Mouse (Mus musculus) layer of hippocampus, adult 18-20 months (tissue): ENCODE results near the gene Scimp. TPM values are rescaled to one million over a fixed set of nuclear protein-coding genes. Genes with fewer than 3 reads are reported as not detected.
"Not testable (repeated sequence)": the region's sequence is repeated elsewhere in the genome, so short reads cannot be mapped to it uniquely, and the experiment has no call there.

Experiments used
- DNase-seq, 2 experiments: peaks; one replicate each; pipeline ENCODE4 v3.0.0; 2022; ENCODE audit warnings: low spot score in 2 of 2
- total RNA-seq, 2 experiments: library from RNA; stranded (reverse); gene quantifications; 2 replicates each; pipeline ENCODE4 v1.2.3; 2021

Gene Scimp
- total RNA-seq, 2 experiments from 2014 or later = not detected

- no peak for DNase-seq
Observed at GRCm38 (mm10) chr11:70770804-70771203, 41.6 kb downstream of the Scimp start.

DNA sequence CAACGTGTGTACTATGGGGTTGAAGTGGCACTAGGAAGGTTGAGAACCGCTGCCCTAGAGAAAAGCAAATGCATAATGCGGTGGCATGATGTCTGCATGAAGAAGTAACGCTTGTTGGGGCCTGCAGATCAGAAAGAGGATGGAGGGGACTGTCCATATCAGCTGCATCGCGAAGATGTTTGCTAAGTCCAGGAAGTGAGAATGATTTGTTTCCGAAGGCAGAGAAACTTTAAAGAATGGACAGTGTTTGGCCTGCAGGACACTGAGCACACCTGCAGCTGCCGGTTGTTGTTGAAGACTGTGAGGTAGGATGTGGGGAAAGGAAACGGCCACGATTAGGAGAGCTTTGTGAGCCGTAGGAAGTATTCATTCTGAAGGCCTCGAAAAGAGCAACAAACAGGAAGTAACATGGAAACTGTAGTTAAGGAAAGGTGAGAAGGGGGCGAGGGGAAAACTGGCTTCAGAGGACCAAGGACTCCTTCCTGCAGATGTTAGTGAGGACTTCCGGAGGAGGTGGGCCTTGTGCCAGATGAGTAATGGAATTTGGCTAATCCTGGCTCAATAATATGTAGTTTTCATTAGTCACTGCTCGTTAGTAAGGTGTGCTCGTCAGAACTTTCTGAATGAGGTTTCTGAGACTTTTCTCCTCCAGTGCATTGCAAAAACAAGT, 46.5 kb downstream of the Scimp start:
- no peak for DNase-seq

DNA sequence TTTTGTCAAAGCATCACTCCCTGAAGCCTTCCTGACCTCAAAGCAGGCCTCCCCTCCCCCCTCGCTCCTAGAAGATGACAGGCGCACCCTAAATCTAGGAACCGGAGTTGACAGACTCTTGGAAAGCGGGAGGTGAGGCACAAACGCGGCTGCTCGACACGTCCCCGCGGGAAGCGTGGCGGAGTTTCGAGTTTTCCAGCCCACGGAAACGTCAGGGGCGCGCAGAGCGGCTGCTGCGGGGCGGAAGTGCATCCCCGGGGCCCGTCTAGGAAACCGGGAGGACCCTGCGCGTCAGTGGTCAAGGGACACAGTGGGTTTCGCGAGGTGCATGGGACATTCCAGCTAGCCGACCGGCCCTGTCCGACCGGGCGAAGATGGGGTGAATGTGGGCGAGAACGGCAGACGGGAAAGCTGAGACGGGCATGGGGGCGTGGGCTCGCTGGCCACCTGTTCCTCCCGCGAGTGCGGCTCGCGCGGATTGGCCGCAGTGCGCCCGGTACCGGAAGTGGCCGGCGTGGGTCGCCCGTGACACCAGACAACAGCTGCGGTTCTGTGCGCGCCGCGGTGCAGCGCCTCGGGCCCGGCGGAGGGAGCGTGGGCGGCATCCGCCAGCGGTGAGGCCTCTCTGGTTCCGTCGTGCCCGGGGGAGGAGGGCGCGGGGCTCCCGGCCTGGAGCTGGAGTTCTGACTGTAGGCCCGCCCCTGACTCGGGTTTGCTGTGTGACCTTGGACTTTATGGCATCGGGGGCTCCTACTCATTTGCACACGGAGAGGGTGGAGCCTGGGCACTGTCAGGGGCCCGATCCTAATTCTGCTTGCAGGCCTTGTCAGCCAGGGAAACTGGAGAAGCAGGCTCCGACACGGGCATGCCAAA, 48.2 kb downstream of the Scimp start, which contains the start of gene Zfp3:
Gene Zfp3, plus strand, starts transcription at position 274 of the 873 bp plus-strand sequence.
- peak; percentile 71 to 82 for DNase-seq

DNA sequence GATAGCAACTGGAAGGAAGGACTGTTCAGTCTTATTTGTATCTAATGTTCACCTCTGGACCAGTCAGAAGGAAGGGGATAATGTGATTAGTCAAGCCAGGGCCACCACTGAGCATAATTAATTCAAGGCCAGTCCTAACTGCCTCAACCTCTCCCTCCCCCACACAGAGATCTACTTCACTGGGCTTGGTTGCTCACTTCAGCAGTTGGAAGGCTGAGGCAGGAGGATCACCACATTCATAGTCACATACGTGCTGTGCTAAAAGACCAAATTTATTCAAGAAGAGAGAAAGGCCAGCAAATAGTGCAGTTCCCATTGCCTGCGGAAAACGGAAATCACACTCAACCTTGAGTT, 48.8 kb downstream of the Scimp start:
- no peak for DNase-seq

DNA sequence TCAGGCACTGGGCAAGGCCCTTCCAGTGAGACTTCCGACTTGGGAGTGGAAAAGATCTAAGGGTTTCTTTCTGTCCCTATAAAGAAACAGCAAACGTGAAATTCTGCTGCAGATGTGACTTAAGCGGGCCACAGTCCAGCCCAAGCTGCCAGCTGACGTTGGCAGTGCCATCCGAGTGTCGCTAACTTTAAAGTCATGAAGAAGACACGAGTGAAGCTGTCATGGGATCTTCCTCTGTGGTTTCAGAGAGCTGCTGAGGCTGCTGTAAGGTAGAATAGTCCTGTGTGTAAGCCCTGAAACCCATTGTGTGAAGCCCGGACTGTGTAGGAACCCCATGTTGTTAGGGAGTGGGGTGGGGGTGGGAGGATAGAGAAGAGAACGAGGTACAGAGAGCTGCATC, 49.7 kb downstream of the Scimp start:
- DNase-seq = no peak

- DNase-seq = not testable (repeated sequence)
Observed at GRCm38 (mm10) chr11:70760446-70760845, 51.9 kb downstream of the Scimp start.

DNA sequence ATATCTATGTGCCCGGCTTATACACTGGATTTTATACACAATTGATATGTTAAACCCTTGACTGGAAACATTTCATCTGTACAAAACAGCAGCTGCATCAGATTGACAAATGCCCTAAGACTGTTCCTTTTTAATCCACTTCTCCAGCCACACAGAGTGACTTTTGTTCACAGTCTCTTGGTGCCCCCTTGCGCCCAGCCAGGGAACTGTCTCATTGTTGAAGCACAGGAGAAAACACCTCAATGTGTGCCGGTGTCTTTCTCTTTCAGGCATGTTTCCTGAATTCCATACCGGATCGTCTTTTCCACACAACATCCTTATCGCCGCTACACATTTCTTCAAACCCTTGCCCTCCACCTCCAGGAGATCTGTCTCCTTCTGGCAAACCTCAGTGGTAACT, 56.7 kb downstream of the Scimp start:
- DNase-seq = peak; percentile 52 to 89

DNA sequence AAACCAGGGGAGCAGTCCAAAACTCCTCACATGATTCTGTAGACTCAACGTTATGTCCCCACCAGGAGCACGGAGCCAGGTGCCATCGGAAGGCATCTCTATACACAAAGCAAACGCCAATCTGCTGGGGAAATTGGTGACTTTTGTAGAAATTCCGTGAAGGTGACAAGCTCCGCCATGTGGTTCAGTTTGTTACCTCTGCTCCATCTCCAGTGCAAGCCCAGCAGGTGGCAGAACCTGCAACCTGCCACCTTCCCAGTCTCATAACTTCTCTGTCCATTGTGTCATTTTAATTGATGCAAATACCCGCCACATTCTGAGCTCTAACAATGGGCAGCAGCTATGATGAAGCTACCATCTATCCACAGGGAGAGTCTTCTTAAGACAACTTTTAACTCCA, 57.4 kb downstream of the Scimp start:
- no peak for DNase-seq

- no peak for DNase-seq
Observed at GRCm38 (mm10) chr11:70754476-70754875, 57.9 kb downstream of the Scimp start.

DNA sequence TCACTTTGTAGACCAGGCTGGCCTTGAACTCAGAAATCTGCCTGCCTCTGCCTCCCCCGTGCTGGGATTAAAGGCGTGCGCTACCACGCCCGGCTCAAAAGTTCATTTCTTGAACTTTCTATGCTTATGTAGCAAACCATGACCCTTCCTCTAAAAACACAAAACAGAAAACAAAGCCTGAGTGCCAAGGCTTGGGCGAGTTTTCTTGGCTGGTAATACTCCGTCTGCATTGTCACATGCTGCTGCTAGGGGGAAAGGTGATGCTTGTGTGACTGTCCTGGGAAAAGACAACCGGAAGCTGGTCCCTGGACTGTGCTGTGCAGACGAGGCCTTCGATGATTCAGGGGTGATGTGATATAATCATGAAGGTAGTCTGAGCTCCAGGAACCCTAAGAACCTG, 59.2 kb downstream of the Scimp start:
- no peak for DNase-seq

DNA sequence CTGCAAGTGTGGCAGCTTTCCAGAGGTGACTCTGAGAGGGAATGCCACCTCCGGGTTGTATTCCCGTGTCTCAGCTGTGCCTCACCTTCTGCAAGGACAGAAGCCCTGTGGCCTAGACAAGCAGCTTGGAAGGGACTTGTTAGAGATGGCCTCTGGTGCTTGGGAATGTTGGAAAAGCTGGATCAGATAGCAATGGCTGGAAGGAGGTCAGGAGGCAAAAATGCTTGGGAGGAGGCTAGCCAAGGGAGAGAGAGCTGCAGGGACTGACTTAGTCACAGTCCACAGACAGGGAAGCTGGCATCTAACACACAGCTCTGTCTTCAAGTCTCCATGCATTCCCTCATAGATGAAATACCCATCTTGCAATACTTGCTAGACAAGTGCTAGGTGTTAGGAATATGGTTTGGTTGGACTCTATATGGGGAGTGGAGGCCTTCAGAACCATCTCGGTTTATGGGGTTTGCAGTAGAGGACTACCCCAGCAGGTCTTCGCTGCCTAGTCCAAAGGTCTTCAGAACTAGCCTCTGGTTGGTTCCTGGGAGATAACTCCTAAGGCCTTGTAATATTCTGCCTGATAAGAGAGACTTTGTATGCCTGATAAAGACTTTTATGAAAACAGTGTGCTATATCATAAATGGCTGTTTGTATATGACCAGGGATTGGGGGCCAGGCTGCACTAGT, 59.9 kb downstream of the Scimp start:
- no peak for DNase-seq

GRCm38 (mm10) chr11:70747876-70748545, 64.4 kb downstream of the Scimp start:
- DNase-seq = no peak

GRCm38 (mm10) chr11:70745636-70746035, 66.8 kb downstream of the Scimp start:
- no peak for DNase-seq

DNA sequence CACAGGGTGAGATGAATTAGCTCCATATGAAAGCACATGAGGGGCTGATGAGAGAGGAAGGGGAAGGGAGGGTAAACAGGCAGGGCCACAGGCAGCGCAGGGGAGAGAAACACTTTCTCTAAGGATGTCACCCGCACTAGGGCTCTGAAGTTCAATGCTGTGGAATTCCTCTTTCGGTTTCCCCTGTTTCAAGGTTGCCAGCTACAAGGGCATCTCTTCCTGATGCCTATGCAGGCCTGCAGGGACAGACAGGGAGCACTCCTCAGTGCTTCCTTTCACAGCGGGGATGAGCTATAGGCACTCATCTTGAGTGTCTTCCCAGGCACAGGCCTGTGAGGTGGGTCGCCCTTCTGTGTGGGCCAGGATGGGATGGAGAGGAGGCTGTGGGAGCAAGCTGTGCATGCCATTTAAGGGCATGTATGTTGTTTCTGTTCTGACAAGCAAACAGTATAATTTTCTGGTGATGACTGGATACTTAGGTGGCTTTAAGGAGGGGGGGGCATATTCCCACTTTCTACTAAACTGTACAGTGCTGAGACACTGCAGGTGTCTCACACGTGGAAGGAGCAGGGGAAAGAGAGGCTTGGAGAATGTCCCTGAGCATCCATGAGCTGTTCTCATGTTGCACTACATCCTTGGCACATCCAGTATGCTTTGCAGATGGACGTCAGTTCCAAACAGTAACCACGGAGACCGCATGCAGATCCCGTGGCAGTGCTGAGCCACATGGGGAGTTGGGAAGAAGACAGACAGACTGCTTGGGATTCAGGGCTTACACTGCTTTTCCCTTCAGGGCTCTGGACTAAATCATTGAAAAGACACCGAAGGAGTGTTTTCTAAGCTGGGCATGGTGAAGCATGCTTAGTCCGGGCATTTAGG, 69.6 kb downstream of the Scimp start:
- peak; percentile 44 to 74 for DNase-seq

DNA sequence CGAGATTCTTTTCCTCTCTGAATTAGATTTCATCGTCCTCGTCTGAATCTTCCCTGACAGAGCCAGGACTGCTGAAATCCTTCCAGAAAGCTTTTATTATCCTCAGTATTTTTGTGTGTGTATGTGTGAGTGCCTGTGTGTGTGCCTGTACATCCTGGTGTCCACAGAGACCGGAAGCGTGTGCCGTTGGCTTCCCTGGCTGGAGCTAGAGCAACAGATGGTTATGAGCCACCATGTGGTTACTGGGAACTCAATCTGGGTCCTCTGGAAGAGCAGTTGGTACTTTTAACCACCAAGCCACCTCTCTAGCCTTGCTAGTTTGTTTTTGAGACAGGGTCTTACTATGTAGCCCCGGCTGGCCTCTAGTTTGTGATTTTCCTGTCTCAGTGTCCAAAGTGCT, 70.3 kb downstream of the Scimp start:
- DNase-seq = peak in 1 of 2 experiments; percentile 57

DNA sequence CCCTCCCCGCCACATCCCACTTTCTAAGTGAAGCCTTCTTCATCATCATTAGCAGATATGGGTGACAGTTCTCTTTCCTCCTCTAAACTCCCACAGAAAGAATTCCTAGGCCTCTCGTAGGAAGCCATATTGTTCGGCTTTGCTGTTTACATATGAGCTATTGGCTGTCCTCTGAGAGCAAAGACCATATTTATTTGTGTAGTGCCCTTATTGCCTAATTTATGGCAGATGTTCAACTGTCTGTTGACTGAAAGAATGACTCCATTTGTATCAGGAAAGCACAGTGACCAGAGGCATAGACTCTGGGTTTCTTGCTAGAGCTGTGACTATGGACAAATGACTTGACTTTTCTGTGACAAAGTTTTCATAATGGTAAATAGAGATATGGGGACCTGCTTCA, 70.8 kb downstream of the Scimp start:
- no peak for DNase-seq
